Mouse (Mus musculus): ENCODE data around the gene Slc22a1. TPM values are rescaled to one million over a fixed set of nuclear protein-coding genes. Genes with fewer than 3 reads are reported as not detected.
"Not testable (repeated sequence)": the region's sequence is repeated elsewhere in the genome, so short reads cannot be mapped to it uniquely, and the experiment has no call there.

Gene Slc22a1
- polyA plus RNA-seq, 1 experiment from 2014 or later = not detected

DNA sequence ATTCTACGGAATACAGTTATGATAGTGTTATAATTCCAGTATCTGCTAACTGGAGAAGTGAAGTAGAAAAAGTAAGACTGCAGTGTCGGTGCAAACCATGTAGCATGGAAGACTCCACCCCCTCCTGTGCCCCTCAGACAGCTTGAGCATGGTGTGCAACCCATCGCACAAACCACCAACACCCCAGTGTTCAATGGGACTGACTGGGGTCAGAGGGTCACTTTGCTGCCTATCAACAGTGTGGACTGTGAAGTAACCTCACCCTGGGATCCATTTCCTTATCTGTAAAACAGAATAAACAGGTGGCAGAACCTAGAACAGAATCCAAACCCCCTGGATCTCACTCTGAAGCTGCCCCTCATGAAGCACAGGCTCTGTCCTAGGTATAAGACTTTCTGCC, 32.8 kb upstream of the Slc22a1 start:
- 0 out of 2 replicates have a peak, but pooled peaks cover 3% of the 10 kb centered on the region for H3K36me3 ChIP-seq (ENCODE audit: inconsistent target)
- 86% methylated on average over 2 of the region's 3 CpGs for WGBS (ENCODE audit: missing documents)
- H3K4me3 ChIP-seq (ENCODE audit: inconsistent target) = no peak overlapping the region
- H3K27ac ChIP-seq = no peak overlapping the region
- H3K79me2 ChIP-seq (ENCODE audit: inconsistent target) = no peaks in the 10 kb centered on the region

DNA sequence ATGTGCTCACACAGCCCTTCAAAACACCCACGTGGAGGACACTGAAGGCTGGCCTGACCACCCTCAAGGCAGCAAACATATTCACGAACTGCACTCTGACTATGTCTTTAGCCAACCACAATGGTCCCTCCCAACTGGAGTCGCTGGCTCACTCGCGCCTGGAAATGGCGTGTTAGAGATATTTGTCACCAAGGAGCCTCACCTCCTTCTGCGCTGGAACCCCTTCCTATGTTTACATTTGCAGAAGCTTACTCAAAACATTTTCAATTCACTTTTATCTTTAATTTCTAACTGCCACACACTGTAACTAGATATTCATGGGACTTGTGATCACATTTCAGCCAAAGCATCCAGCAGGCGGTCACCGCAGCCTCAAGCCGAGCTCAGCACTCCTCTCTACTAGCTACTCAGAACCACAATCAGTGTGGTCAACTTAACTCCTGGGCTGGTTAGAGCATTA, 31.0 kb upstream of the Slc22a1 start:
- Histone ChIP-seq H3K36me3 (ENCODE audit: inconsistent target) (0 out of 2 replicates have a peak, but pooled peaks cover 3% of the 10 kb centered on the region), H3K79me2 (ENCODE audit: inconsistent target) (no peaks in the 10 kb centered on the region), H3K27ac (no peak overlapping the region), H3K4me3 (ENCODE audit: inconsistent target) (no peak overlapping the region)
- WGBS (ENCODE audit: missing documents) = 91% methylated on average over 10 of the region's 10 CpGs

DNA sequence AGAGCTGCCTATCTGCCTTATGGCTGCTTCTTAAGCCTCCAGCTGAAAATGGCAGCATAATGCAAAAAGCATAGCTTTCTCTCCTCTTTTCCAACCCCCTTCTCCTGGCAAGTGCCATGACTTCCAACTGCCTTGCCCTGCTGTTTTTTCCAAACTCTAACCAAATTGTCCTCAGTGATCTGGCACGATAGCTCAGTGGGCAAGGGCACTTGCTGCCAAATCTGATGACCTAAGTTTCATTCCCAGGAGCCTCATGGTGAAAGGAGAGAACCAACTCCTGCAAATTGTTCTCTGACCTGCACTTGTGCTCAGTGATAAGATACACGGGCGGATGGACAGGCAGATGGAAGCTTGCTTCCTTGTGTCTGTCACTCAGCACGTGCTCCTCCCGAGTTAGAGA, 27.3 kb upstream of the Slc22a1 start:
- WGBS (ENCODE audit: missing documents) = 96% methylated on average over 5 of the region's 5 CpGs
- Histone ChIP-seq H3K27ac (no peak overlapping the region), H3K79me2 (ENCODE audit: inconsistent target) (no peaks in the 10 kb centered on the region), H3K4me3 (ENCODE audit: inconsistent target) (no peak overlapping the region), H3K36me3 (ENCODE audit: inconsistent target) (0 out of 2 replicates have a peak, but pooled peaks cover 3% of the 10 kb centered on the region)

DNA sequence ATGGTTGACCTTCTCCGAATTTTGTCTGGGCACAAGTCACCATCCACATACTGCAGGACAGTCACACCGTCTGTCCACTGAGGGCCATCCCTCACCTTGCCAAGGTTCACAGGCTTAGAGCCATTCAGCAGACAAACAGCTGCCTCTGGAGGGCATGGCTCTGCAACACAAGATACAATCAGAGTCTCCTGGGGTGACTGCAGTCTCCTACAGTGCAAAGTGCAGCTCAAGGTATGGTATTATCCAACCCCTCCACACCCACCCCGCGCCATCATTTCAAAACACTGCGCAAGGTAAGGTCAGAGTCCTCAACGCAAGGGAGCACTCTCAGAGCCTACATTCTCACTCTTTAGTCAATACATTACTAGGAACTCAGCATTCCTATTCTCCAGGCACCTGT, 24.7 kb upstream of the Slc22a1 start:
- H3K27ac ChIP-seq = no peak overlapping the region
- WGBS (ENCODE audit: missing documents) = 97% methylated on average over 6 of the region's 6 CpGs
- H3K79me2 ChIP-seq (ENCODE audit: inconsistent target) = no peaks in the 10 kb centered on the region
- H3K36me3 ChIP-seq (ENCODE audit: inconsistent target) = 0 out of 2 replicates have a peak, but pooled peaks cover 3% of the 10 kb centered on the region
- no peak overlapping the region for H3K4me3 ChIP-seq (ENCODE audit: inconsistent target)

DNA sequence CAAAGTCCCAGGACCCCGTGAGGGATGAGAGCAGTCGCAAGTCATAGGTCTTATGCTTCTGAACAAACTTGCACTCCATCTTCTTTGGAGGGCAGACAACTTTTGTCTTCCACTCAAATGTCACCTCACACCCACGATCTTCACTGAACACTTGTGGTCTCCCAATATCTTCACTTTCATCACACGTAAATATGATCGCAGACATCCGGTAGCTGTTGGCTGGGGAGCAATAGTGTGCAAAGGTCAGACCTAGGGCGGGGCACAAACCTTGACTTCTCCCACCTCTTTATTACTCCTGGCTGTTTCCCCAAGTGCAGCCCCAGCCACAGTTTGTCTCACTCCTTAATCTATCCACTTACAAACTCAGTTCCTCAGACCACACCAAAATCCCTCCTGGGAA, 16.3 kb upstream of the Slc22a1 start:
- H3K4me3 ChIP-seq (ENCODE audit: inconsistent target) = no peak overlapping the region
- peaks cover 14% of the 10 kb centered on the region; the same call in 1 of the 2 replicates for H3K36me3 ChIP-seq (ENCODE audit: inconsistent target)
- no peaks in the 10 kb centered on the region for H3K79me2 ChIP-seq (ENCODE audit: inconsistent target)
- 94% methylated on average over 7 of the region's 7 CpGs for WGBS (ENCODE audit: missing documents)
- H3K27ac ChIP-seq = no peak overlapping the region

DNA sequence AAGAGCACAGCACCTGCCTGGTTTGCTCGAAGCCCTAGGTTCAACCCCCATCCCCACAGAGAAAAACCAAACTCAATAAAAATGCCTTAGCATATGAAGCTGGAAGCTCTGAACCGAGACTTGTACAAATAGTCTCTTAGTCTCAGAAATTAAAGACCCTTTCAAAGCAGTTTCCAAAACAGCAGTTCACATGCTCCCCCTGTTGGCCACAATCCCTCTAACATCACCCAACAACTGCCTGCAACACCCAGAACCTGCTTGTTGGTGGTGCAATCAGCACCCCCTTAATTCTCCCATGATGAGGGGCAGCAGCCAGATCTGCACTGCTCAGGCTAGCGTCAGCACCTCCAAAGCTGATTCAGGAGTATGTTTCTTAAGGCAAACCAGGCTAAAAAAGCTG, 13.9 kb upstream of the Slc22a1 start:
- WGBS (ENCODE audit: missing documents) = 74% methylated on average over 3 of the region's 3 CpGs
- H3K36me3 ChIP-seq (ENCODE audit: inconsistent target) = peaks cover 13% of the 10 kb centered on the region; the same call in 1 of the 2 replicates
- no peak overlapping the region for H3K4me3 ChIP-seq (ENCODE audit: inconsistent target)
- no peaks in the 10 kb centered on the region for H3K79me2 ChIP-seq (ENCODE audit: inconsistent target)
- H3K27ac ChIP-seq = no peak overlapping the region

DNA sequence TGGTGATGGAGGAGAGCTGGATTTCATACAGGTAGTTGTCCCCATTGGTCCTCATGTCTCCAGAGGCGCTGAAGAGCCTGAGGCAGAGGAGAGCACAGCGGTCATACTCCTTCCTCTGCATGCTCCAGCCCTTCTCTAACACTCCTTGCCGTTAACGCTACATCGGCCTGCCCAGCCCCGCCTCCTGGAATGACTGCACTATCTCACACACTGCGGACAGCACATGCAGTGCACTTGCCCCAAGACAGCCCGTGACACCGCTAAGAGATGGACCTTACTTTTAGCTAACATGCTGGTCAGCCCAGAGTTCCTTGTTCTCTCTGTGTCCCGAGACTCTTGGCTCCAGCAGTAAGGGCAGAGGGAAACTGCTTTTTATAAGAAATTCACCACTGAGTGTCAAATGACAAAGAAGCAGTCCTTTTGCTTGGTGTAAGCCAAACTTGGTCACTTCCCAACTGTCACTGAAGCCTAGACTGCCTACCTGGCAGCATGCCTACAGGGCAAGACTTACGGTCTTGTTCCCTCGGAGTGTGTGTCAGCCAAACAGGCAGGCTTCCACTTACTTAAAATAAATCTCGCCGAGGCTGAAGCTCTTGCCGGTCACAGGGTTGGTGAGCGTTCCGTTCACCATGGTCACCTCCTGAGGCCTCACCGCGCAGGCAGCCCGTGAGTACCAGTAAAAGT, 12.9 kb upstream of the Slc22a1 start:
- H3K4me3 ChIP-seq (ENCODE audit: inconsistent target) = no peak overlapping the region
- H3K27ac ChIP-seq = no peak overlapping the region
- 70% methylated on average over 20 of the region's 20 CpGs for whole genome bisulfite sequencing (ENCODE audit: missing documents)
- peaks cover 9% of the 10 kb centered on the region; the same call in 1 of the 2 replicates for H3K36me3 ChIP-seq (ENCODE audit: inconsistent target)
- no peaks in the 10 kb centered on the region for H3K79me2 ChIP-seq (ENCODE audit: inconsistent target)

DNA sequence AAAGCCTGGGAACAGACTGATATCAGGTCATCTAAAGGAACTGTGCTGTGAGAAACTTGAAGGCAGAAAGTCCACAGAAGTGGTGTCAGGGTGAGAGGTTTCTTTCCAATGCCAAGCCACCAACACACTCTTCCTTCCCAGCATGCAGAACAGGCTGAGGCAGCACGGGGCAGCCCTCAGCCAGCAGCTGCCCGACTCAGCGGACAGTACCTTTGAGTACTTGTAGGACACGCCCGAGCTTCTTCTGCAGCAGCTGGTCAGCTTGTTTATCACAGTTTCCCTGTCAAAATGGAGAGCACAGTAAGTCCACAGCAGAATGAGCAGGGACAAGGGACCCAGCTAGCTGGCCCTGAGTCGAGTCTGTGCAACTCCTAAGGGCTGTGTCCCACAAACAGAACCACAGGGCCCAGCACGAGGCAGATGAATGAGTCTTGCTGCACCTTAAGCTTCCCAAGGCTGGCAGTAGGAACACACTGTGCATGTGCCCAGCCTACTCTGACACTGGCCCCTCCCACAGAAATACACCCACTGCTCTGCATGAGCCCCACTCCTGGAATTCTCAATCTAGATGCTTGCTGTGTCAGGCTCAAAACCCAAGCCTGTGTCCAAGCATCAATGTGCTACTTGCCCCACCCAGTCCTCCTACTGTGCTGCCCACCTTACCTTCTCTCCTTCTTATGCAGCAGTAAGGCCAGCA, 9.4 kb upstream of the Slc22a1 start:
- H3K79me2 ChIP-seq (ENCODE audit: inconsistent target) = no peaks in the 10 kb centered on the region
- WGBS (ENCODE audit: missing documents) = 87% methylated on average over 7 of the region's 7 CpGs
- no peak overlapping the region for H3K27ac ChIP-seq
- H3K36me3 ChIP-seq (ENCODE audit: inconsistent target) = no peaks in the 10 kb centered on the region; the same call in 1 of the 2 replicates
- H3K4me3 ChIP-seq (ENCODE audit: inconsistent target) = no peak overlapping the region

DNA sequence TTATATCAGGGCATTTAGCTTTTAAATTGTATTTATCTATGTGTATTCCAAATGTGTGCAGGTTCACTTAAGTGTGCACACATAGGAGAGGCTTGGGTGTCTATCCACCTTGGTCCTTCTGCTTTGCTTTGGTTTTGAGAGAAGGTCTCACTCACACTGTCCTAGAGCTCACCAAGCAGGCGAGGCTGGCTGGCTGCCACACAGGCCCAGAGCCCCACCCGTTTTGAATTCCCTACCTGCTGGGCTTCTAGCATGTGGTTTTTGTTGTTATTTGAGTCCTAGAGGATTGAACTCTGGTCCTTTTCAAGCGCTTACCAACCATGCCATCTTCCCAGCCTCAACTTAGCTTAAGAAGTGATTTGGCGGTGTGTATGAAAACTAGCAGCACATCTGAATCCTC, 8.8 kb upstream of the Slc22a1 start:
- Histone ChIP-seq H3K27ac (no peak overlapping the region), H3K79me2 (ENCODE audit: inconsistent target) (no peaks in the 10 kb centered on the region), H3K4me3 (ENCODE audit: inconsistent target) (no peak overlapping the region), H3K36me3 (ENCODE audit: inconsistent target) (no peaks in the 10 kb centered on the region; the same call in 1 of the 2 replicates)
- 83% methylated on average over 4 of the region's 4 CpGs for WGBS (ENCODE audit: missing documents)

DNA sequence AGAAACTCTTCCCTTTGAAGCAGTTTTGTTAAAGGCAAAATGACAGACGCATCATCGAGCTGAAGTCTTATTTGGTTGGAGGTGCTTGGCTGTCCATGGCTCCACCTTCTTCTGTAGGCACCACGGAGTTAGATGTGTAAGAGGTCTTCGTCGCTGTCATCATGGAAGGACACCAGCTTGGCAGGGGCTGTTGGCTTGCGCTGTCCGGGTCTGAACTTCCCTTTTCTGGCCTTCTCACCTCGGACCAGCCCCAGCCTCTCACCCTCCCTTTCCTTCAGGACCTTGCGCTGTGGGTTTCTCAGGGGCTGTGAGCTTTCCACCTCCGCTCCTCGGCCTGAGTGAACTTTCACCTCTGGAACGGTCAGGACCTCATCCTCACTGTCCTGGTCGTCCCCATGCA, 8.0 kb upstream of the Slc22a1 start:
- WGBS (ENCODE audit: missing documents) = 75% methylated on average over 13 of the region's 13 CpGs
- Histone ChIP-seq H3K27ac (no peak overlapping the region), H3K4me3 (ENCODE audit: inconsistent target) (no peak overlapping the region), H3K36me3 (ENCODE audit: inconsistent target) (no peaks in the 10 kb centered on the region; the same call in 1 of the 2 replicates), H3K79me2 (ENCODE audit: inconsistent target) (no peaks in the 10 kb centered on the region)

DNA sequence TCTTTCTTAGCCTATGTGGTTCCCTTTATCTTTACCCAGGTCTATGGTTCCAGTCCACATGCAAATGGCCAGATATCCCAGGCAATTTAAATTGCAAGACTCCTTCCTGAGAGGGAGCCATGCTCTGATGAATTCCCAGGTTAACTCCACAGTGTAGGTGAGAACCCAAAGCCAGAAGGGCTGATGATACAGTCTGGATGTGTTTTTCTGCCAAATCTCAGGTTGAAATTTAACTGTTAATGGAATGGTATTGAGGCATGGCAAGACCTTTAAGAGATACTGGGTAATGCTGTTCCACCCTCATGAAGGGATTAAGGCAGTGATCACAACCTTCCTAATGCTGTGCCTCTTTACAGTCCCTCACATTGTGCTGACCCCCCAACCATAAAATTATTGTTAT, 2.6 kb upstream of the Slc22a1 start:
- H3K4me3 ChIP-seq (ENCODE audit: inconsistent target) = no peak overlapping the region
- no peaks in the 10 kb centered on the region for H3K79me2 ChIP-seq (ENCODE audit: inconsistent target)
- no peak overlapping the region for H3K27ac ChIP-seq
- no peaks in the 10 kb centered on the region; the same call in 1 of the 2 replicates for H3K36me3 ChIP-seq (ENCODE audit: inconsistent target)

DNA sequence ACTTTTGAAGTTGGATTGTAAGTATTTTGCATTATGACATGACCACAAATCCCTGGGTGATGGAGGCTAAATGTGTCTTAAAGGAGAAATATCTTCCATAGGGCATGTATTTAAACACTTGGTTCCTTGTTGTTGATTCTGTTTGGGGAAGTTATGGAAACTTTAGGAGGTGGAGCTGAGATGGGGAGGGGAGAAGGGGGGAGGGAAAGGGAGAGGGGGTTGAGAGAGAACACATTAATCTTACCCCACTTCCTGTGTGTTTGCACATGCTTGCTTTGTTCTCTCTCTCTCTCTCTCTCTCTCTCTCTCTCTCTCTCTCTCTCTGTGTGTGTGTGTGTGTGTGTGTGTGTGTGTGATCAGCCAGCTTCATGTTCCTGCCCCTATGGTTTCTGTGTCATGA, 1.5 kb upstream of the Slc22a1 start:
- no peak overlapping the region for H3K4me3 ChIP-seq (ENCODE audit: inconsistent target)
- H3K36me3 ChIP-seq (ENCODE audit: inconsistent target) = no peaks in the 10 kb centered on the region
- no peak overlapping the region for H3K27ac ChIP-seq
- H3K79me2 ChIP-seq (ENCODE audit: inconsistent target) = no peaks in the 10 kb centered on the region

DNA sequence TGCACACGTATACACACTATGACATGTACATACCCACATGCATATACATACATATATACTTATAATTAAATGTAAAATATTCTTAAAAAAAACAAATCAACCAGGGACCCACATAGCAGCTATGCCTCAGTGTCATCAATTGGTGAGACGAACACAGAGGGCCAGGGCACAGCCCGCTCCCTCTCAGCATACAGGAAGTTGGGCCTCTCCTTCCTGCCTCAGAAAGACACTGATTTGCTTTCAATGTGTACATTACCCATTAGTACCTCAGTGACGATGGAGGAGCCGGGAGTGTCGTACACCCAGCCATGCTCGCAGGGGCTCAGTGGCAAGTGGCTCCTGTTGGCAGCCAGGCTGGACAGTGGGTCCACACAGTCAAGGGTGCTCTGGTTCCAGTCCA, 649 bp downstream of the Slc22a1 start:
- not testable (repeated sequence) for H3K79me2 ChIP-seq (ENCODE audit: inconsistent target); H3K4me3 ChIP-seq (ENCODE audit: inconsistent target); H3K36me3 ChIP-seq (ENCODE audit: inconsistent target); H3K27ac ChIP-seq
- 87% methylated on average over 5 of the region's 7 CpGs for WGBS (ENCODE audit: missing documents)

DNA sequence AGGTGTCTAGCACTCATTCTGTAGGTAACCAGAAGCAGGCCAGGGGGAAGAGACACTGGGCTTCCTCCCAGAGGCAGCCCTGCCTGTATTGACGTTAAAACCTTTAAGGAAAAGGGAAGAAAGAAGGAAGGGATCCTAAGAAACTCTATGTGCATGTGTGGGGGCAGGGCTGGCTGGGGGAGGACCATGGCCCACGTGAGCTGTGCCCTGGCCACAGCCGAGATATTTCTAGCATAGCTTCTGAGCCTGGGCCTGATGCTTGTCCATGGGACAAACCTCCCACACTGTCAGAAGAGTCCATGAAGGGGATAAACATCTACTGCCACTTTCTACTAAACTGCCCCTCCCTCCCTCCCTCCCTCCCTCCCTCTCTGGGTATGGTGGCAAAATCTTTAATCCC, 1.8 kb downstream of the Slc22a1 start:
- Histone ChIP-seq H3K36me3 (ENCODE audit: inconsistent target) (no peaks in the 10 kb centered on the region), H3K4me3 (ENCODE audit: inconsistent target) (no peak overlapping the region), H3K27ac (no peak overlapping the region), H3K79me2 (ENCODE audit: inconsistent target) (no peaks in the 10 kb centered on the region)
- WGBS (ENCODE audit: missing documents) = 63% methylated on average over 3 of the region's 3 CpGs

DNA sequence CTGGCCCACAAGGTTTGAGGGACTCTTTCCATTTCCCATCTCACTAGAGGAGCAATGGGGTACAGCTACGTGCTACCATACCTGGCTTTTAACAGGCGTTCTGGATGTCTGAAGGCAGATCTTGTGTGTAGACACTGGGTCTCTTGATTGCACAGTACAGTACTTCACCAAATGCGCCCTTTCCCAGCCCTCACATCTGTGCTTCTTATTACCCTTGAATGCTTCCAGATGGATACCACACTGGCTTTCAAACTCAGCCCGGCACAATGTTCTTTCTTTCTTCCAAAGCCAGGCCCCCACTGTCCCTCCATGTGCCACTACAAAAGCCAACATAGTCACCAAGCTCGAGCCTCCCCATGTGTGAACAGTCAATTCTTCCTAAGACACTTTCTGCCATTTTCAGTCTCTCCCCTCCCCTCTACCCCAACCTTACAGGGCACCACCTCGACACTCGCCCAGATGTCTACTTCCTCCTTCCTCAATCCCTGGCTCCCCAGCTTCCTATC, 3.3 kb downstream of the Slc22a1 start:
- WGBS (ENCODE audit: missing documents) = 66% methylated on average over 7 of the region's 7 CpGs
- Histone ChIP-seq H3K79me2 (ENCODE audit: inconsistent target) (no peaks in the 10 kb centered on the region), H3K4me3 (ENCODE audit: inconsistent target) (no peak overlapping the region), H3K27ac (no peak overlapping the region), H3K36me3 (ENCODE audit: inconsistent target) (no peaks in the 10 kb centered on the region)

All from macrophage (primary cell).